Mouse (Mus musculus): ENCODE data around the gene Klk1b5. TPM values are rescaled to one million over a fixed set of nuclear protein-coding genes. Genes with fewer than 3 reads are reported as not detected.
"Not testable (repeated sequence)": the region's sequence is repeated elsewhere in the genome, so short reads cannot be mapped to it uniquely, and the experiment has no call there.

Klk1b5 gene
- total and polyA plus RNA-seq, 2 experiments from 2014 or later, result not detected

GRCm38 (mm10) chr7:44208307-44208706 lies 7.4 kb upstream of the Klk1b5 start:
- H3K9ac ChIP-seq (replicated peaks; ENCODE audit: low read length, poor library complexity, severe bottlenecking), result no peak overlapping the region
- H3K4me3 ChIP-seq (ENCODE audit: low read depth, low read length), result no peak overlapping the region
- TF ChIP-seq CTCF (IDR thresholded peaks at IDR 0.05), result no peak
- H3K4me2 ChIP-seq (ENCODE audit: low read depth, low read length, poor library complexity, severe bottlenecking), result no peak overlapping the region
- no peak for ATAC-seq (ENCODE audit: low FRiP score)
- DNase-seq (ENCODE audit: low spot score), result no peak
- 82% methylated on average over 3 of the region's 3 CpGs for WGBS
- H3K27me3 ChIP-seq (ENCODE audit: insufficient read depth, low read length), result no peaks in the 10 kb centered on the region
- H3K27ac ChIP-seq (ENCODE audit: low read depth, low read length), result no peak overlapping the region
- H3K4me1 ChIP-seq (ENCODE audit: insufficient read depth, low read length), result no peaks in the 10 kb centered on the region
- H3K36me3 ChIP-seq (ENCODE audit: insufficient read depth, low read length), result no peaks in the 10 kb centered on the region
- H3K9me3 ChIP-seq (ENCODE audit: low read length), result no peaks in the 10 kb centered on the region

GRCm38 (mm10) chr7:44221601-44222000 lies 5.9 kb downstream of the Klk1b5 start:
- 76% methylated on average over 5 of the region's 10 CpGs for WGBS

GRCm38 (mm10) chr7:44222335-44222734 lies 6.6 kb downstream of the Klk1b5 start:
- H3K27ac ChIP-seq (ENCODE audit: low read depth, low read length); H3K9me3 ChIP-seq (ENCODE audit: low read length); H3K36me3 ChIP-seq (ENCODE audit: insufficient read depth, low read length); DNase-seq (ENCODE audit: low spot score); H3K27me3 ChIP-seq (ENCODE audit: insufficient read depth, low read length); H3K9ac ChIP-seq (replicated peaks; ENCODE audit: low read length, poor library complexity, severe bottlenecking); H3K4me1 ChIP-seq (ENCODE audit: insufficient read depth, low read length); ATAC-seq (ENCODE audit: low FRiP score); H3K4me2 ChIP-seq (ENCODE audit: low read depth, low read length, poor library complexity, severe bottlenecking); H3K4me3 ChIP-seq (ENCODE audit: low read depth, low read length): not testable (repeated sequence)
- WGBS, result 79% methylated on average over 6 of the region's 6 CpGs

More at GRCm38 (mm10) chr7:44221601-44222000, 5.9 kb downstream of the Klk1b5 start:
- DNase-seq (ENCODE audit: low spot score); H3K9me3 ChIP-seq (ENCODE audit: low read length); H3K36me3 ChIP-seq (ENCODE audit: insufficient read depth, low read length); H3K27ac ChIP-seq (ENCODE audit: low read depth, low read length); H3K27me3 ChIP-seq (ENCODE audit: insufficient read depth, low read length); H3K4me1 ChIP-seq (ENCODE audit: insufficient read depth, low read length); H3K4me3 ChIP-seq (ENCODE audit: low read depth, low read length); ATAC-seq (ENCODE audit: low FRiP score); H3K4me2 ChIP-seq (ENCODE audit: low read depth, low read length, poor library complexity, severe bottlenecking); H3K9ac ChIP-seq (replicated peaks; ENCODE audit: low read length, poor library complexity, severe bottlenecking): not testable (repeated sequence)

- Histone ChIP-seq H3K4me3 (ENCODE audit: low read depth, low read length) (no peak within 1 kb of the TSS), H3K4me2 (ENCODE audit: low read depth, low read length, poor library complexity, severe bottlenecking) (no peak within 1 kb of the TSS), H3K27me3 (ENCODE audit: insufficient read depth, low read length) (no peaks in the 10 kb centered on the region), H3K4me1 (ENCODE audit: insufficient read depth, low read length) (no peaks in the 10 kb centered on the region), H3K36me3 (ENCODE audit: insufficient read depth, low read length) (no peaks in the 10 kb centered on the region), H3K9ac (replicated peaks; ENCODE audit: low read length, poor library complexity, severe bottlenecking) (no peak within 1 kb of the TSS), H3K27ac (ENCODE audit: low read depth, low read length) (no peak within 1 kb of the TSS), H3K9me3 (ENCODE audit: low read length) (no peaks in the 10 kb centered on the region)
- no peak for DNase-seq (ENCODE audit: low spot score)
- no peak for ATAC-seq (ENCODE audit: low FRiP score)
- TF ChIP-seq CTCF (IDR thresholded peaks at IDR 0.05), result no peak
- 67% methylated on average over 1 of the region's 1 CpGs for WGBS
Measured at GRCm38 (mm10) chr7:44225076-44225475, 9.3 kb downstream of the Klk1b5 start, which contains the start of gene Klk1. Gene Klk1, plus strand, starts transcription at chr7:44225360.

- H3K4me2 ChIP-seq (ENCODE audit: low read depth, low read length, poor library complexity, severe bottlenecking), result no peak within 1 kb of the TSS
- WGBS, result 66% methylated on average over 3 of the region's 3 CpGs
- TF ChIP-seq CTCF (IDR thresholded peaks at IDR 0.05), result no peak
- H3K9ac ChIP-seq (replicated peaks; ENCODE audit: low read length, poor library complexity, severe bottlenecking), result no peak within 1 kb of the TSS
- DNase-seq (ENCODE audit: low spot score), result no peak
- H3K9me3 ChIP-seq (ENCODE audit: low read length), result no peaks in the 10 kb centered on the region
- no peak within 1 kb of the TSS for H3K4me3 ChIP-seq (ENCODE audit: low read depth, low read length)
- no peaks in the 10 kb centered on the region for H3K4me1 ChIP-seq (ENCODE audit: insufficient read depth, low read length)
- H3K27ac ChIP-seq (ENCODE audit: low read depth, low read length), result no peak within 1 kb of the TSS
- no peak for ATAC-seq (ENCODE audit: low FRiP score)
- no peaks in the 10 kb centered on the region for H3K36me3 ChIP-seq (ENCODE audit: insufficient read depth, low read length)
- H3K27me3 ChIP-seq (ENCODE audit: insufficient read depth, low read length), result no peaks in the 10 kb centered on the region
Measured at GRCm38 (mm10) chr7:44235909-44236308, 20.2 kb downstream of the Klk1b5 start, which contains the start of gene Gm36864. Gene Gm36864, plus strand, starts transcription at chr7:44236177.

- WGBS, result 49% methylated on average over 2 of the region's 2 CpGs
- H3K4me3 ChIP-seq (ENCODE audit: low read depth, low read length), result no peak overlapping the region
- no peak overlapping the region for H3K9ac ChIP-seq (replicated peaks; ENCODE audit: low read length, poor library complexity, severe bottlenecking)
- no peaks in the 10 kb centered on the region for H3K36me3 ChIP-seq (ENCODE audit: insufficient read depth, low read length)
- no peak for DNase-seq (ENCODE audit: low spot score)
- no peaks in the 10 kb centered on the region for H3K4me1 ChIP-seq (ENCODE audit: insufficient read depth, low read length)
- H3K27ac ChIP-seq (ENCODE audit: low read depth, low read length), result no peak overlapping the region
- ATAC-seq (ENCODE audit: low FRiP score), result no peak
- no peak for TF ChIP-seq CTCF (IDR thresholded peaks at IDR 0.05)
- no peak overlapping the region for H3K4me2 ChIP-seq (ENCODE audit: low read depth, low read length, poor library complexity, severe bottlenecking)
- no peaks in the 10 kb centered on the region for H3K27me3 ChIP-seq (ENCODE audit: insufficient read depth, low read length)
- no peaks in the 10 kb centered on the region for H3K9me3 ChIP-seq (ENCODE audit: low read length)
Measured at GRCm38 (mm10) chr7:44239913-44240312, 24.2 kb downstream of the Klk1b5 start.

Measured in midbrain, postnatal 0 days (tissue).